In the genomic region with DNA sequence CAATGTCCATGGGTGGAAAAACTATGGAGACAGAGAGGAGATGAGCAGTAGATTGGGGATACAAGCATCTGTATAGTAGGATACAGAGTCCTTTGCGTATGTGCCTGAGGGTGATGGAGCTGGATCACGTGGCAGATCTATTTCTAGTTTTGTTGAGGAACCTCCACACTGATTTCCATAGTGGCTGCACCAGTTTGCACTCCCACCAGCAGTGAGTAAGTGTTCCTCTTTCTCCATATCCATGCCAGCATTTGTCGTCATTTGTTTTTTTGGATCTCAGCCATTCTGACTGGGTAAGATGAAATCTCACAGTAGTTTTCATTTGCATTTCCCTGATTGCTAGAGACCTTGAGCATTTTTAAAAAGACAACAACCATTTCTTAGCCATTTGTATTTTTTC, we compare ENCODE assay signal across 19 mouse cellular contexts. TPM values are rescaled to one million over a fixed set of nuclear protein-coding genes. Genes with fewer than 3 reads are reported as not detected.
DNase-seq lines count a peak whose midpoint lies in the region; ATAC-seq and TF ChIP-seq lines count a peak whose summit lies in the region.
"Had no signal": no experiment of that assay in that cellular context is flagged by ENCODE, and none has a peak within 500 bp of the region (broad histone marks: within the 10 kb centered on the region; RNA-seq: fewer than 3 reads in every experiment).

No protein-coding gene starts in this region.

- H3K4me3 ChIP-seq in lung, adult 2 months (replicated peaks; ENCODE audit: extremely low read depth, low read depth, low read length), result no peak overlapping the region
- H3K4me3 ChIP-seq: forebrain, embryonic 15.5 days; heart, embryonic 10.5 days; limb, embryonic 15.5 days; midbrain, embryonic 13.5 days had no signal

- no peak for TF ChIP-seq CTCF in lung, adult 2 months (IDR thresholded peaks at IDR 0.05; ENCODE audit: insufficient read depth, low read length)

- TF ChIP-seq POLR2A in lung, adult 2 months (IDR thresholded peaks at IDR 0.05; ENCODE audit: borderline replicate concordance, extremely low read depth, low read depth, low read length), result no peak

- ATAC-seq in frontal cortex, adult (ENCODE audit: low TSS enrichment), result peak; percentile 96
- ATAC-seq: forebrain, embryonic 15.5 days; intestine, postnatal 0 days; midbrain, embryonic 13.5 days had no signal

- WGBS in lung, adult 2 months, result 61% methylated on average over 3 of the region's 3 CpGs

- H3K4me1 ChIP-seq in lung, adult 2 months (ENCODE audit: control insufficient read depth, insufficient read depth, low read length), result no peaks in the 10 kb centered on the region
- H3K4me1 ChIP-seq: forebrain, embryonic 15.5 days; heart, embryonic 10.5 days; limb, embryonic 15.5 days; midbrain, embryonic 13.5 days had no signal

- intact Hi-C loops in left cerebral cortex, postnatal 36 days (cut with DNase I), result no loop called here

- no peak for DNase-seq in frontal cortex, postnatal 14 days (ENCODE audit: low spot score in 2 of 2)
- DNase-seq in lung, postnatal 10 days, result peak; percentile 1
- no peak for DNase-seq in lung, adult 2 months
- peak; percentile 35 to 44 for DNase-seq in layer of hippocampus, adult 8-10 months (ENCODE audit: low spot score in 2 of 2)
- peak; percentile 11 to 35 for DNase-seq in left cerebral cortex, postnatal 36 days (ENCODE audit: low spot score in 2 of 2)
- DNase-seq in gastrocnemius, postnatal 10 days, result no peak
- no peak for DNase-seq in urinary bladder, postnatal 10 days (ENCODE audit: low spot score)
- DNase-seq: cerebellum, adult 11 months; cerebellum, postnatal 25 days; gastrocnemius, postnatal 36 days; heart, postnatal 14 days; lung, adult 18-20 months; thymus, postnatal 14 days had no signal

RNA-seq across cellular contexts. Expression of a gene that starts 16.7 kb away (rescaled TPM):
- 2.9 and 3.7 TPM in 2 replicates for polyA plus RNA-seq in lung, adult 2 months (2012; rRNA removed)
- total RNA-seq in layer of hippocampus, adult 8-10 months (2022), result 10 to 100 TPM; 24.1 to 26.3 (median 25.1) TPM
- 10 to 100 TPM; 10.7 to 20.1 TPM for total RNA-seq in left cerebral cortex, postnatal 36 days (2021)
- 1 to 10 TPM; 2.5 to 3.2 TPM for total RNA-seq in gastrocnemius, postnatal 10 days (2021)

Comparison
In these comparisons a context has a peak if more than half of its experiments do, and no peak if none do; other contexts are left out.
1. DNase-seq: peak in lung, postnatal 10 days (single experiment), layer of hippocampus, adult 8-10 months (2 of 2) and left cerebral cortex, postnatal 36 days (2 of 2); none in frontal cortex, postnatal 14 days (0 of 2), lung, adult 2 months (single experiment), gastrocnemius, postnatal 10 days (single experiment) and urinary bladder, postnatal 10 days (single experiment).